Mouse (Mus musculus) thymus, adult 18-20 months (tissue): ENCODE results near the gene Klk15.

ENCODE experiments used
- DNase-seq, 2 experiments: peaks; one replicate each; pipeline ENCODE4 v3.0.0; 2022; ENCODE audit warnings: mixed read lengths in 2 of 2

Gene Klk15

DNA sequence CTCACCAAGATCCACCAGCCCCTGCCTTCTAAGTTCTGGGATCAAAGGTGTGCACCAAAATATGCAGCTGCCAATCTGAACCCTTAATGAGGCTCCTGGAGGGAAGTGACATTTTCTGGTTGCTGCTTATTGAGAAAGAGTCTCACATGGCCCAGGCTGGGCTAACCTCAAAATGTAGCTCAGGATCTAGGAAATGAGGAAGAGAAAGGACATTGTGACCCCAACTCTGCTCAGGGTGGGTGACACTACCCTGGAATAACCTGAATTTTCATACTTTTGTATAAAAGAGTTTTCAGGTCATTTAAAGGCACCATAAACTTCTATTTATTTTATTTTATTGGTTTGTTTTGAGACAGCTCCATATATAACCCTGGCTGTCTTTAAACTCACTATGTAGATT lies 52.1 kb downstream of the Klk15 start:
- no peak for DNase-seq
